Mouse (Mus musculus) gastrocnemius, postnatal 4 days (tissue): ENCODE results near the gene Ankfy1. TPM values are rescaled to one million over a fixed set of nuclear protein-coding genes. Genes with fewer than 3 reads are reported as not detected.
A peak's percentile ranks its signal among the peaks of the same experiment; 100 is the strongest.

Source experiments
- DNase-seq, 2 experiments: peaks; one replicate each; pipeline ENCODE4 v3.0.0; 2021 to 2022; ENCODE audit warnings: low spot score in 2 of 2, mixed read lengths in 2 of 2
- total RNA-seq, 2 experiments: library from RNA; stranded (reverse); gene quantifications; 2 replicates each; pipeline ENCODE4 v1.2.3; 2021

Ankfy1 gene
- total RNA-seq, 2 experiments from 2014 or later: 30.7 to 31.2 TPM

GRCm38 (mm10) chr11:72782503-72782902, 92.7 kb downstream of the Ankfy1 start:
- no peak for DNase-seq

GRCm38 (mm10) chr11:72792033-72792432, 102.2 kb downstream of the Ankfy1 start:
- no peak for DNase-seq

- peak in 1 of 2 experiments; percentile 17 for DNase-seq
These were observed 105.3 kb downstream of the Ankfy1 start for GRCm38 (mm10) chr11:72795149-72795454.

GRCm38 (mm10) chr11:72795455-72796295, 105.9 kb downstream of the Ankfy1 start, which contains the start of the genes Cyb5d2 and Zzef1:
TSS of gene Cyb5d2 (minus strand) at chr11:72796142.
TSS of gene Zzef1 (plus strand) at chr11:72796226.
- DNase-seq: peak; percentile 76 to 93

- no peak for DNase-seq
These were observed 106.5 kb downstream of the Ankfy1 start for GRCm38 (mm10) chr11:72796296-72796687.

- no peak for DNase-seq
These were observed 107.0 kb downstream of the Ankfy1 start for GRCm38 (mm10) chr11:72796773-72797338.

GRCm38 (mm10) chr11:72798112-72798511, 108.3 kb downstream of the Ankfy1 start:
- DNase-seq: no peak

GRCm38 (mm10) chr11:72801182-72801581, 111.4 kb downstream of the Ankfy1 start:
- DNase-seq: no peak

- no peak for DNase-seq
These were observed 113.2 kb downstream of the Ankfy1 start for GRCm38 (mm10) chr11:72803038-72803437.

GRCm38 (mm10) chr11:72804586-72804985, 114.8 kb downstream of the Ankfy1 start:
- DNase-seq: no peak

- DNase-seq: no peak
These were observed 115.4 kb downstream of the Ankfy1 start for GRCm38 (mm10) chr11:72805232-72805631.

GRCm38 (mm10) chr11:72806556-72806955, 116.8 kb downstream of the Ankfy1 start:
- no peak for DNase-seq

- no peak for DNase-seq
These were observed 118.2 kb downstream of the Ankfy1 start for GRCm38 (mm10) chr11:72807992-72808391.

GRCm38 (mm10) chr11:72813687-72814086, 123.9 kb downstream of the Ankfy1 start:
- DNase-seq: no peak

- DNase-seq: no peak
These were observed 124.4 kb downstream of the Ankfy1 start for GRCm38 (mm10) chr11:72814188-72814587.

- no peak for DNase-seq
These were observed 127.1 kb downstream of the Ankfy1 start for GRCm38 (mm10) chr11:72816859-72817258.

- DNase-seq: no peak
These were observed 128.3 kb downstream of the Ankfy1 start for GRCm38 (mm10) chr11:72818067-72818466.

GRCm38 (mm10) chr11:72821041-72821440, 131.2 kb downstream of the Ankfy1 start:
- no peak for DNase-seq
